Mouse (Mus musculus) limb, embryonic 13.5 days (tissue): ENCODE results near the gene Arhgef10l. TPM values are rescaled to one million over a fixed set of nuclear protein-coding genes. Genes with fewer than 3 reads are reported as not detected.

Experiments
- ATAC-seq: fragments of 200-750 bp; cut with Nextera tagmentation; 2 replicates; pipeline ENCODE4 v1.8.0; 2017; ENCODE audit warnings: low read depth, moderate number of reproducible peaks, moderate TSS enrichment; ENCODE audit not compliant: low FRiP score
- H3K27ac ChIP-seq: fragments of 300-500 bp; sonication (generic); 2 replicates; pipeline ENCODE4 v1.5.1; 2015; ENCODE audit warnings: inconsistent platforms, mild to moderate bottlenecking, moderate library complexity
- H3K27me3 ChIP-seq: fragments of 300-500 bp; sonication (generic); 2 replicates; pipeline ENCODE4 v1.6.1; 2015; ENCODE audit warnings: mild to moderate bottlenecking, inconsistent platforms
- H3K36me3 ChIP-seq: fragments of 300-500 bp; sonication (generic); 2 replicates; pipeline ENCODE4 v1.6.1; 2015; ENCODE audit warnings: inconsistent platforms, mild to moderate bottlenecking, moderate library complexity
- H3K4me1 ChIP-seq: fragments of 300-500 bp; sonication (generic); 2 replicates; pipeline ENCODE4 v1.6.1; 2015; ENCODE audit warnings: inconsistent platforms
- H3K4me2 ChIP-seq: fragments of 300-500 bp; sonication (generic); replicated peaks from 2 replicates; pipeline ENCODE4 v1.6.1; 2015; ENCODE audit warnings: inconsistent platforms, mild to moderate bottlenecking, moderate library complexity
- H3K4me3 ChIP-seq: fragments of 300-500 bp; sonication (generic); 2 replicates; pipeline ENCODE4 v1.5.1; 2015; ENCODE audit warnings: moderate library complexity, mild to moderate bottlenecking, inconsistent platforms
- H3K9ac ChIP-seq: fragments of 300-500 bp; sonication (generic); 2 replicates; pipeline ENCODE4 v1.6.1; 2015; ENCODE audit warnings: mild to moderate bottlenecking, inconsistent platforms
- H3K9me3 ChIP-seq: fragments of 300-500 bp; sonication (generic); 2 replicates; pipeline ENCODE4 v1.6.1; 2016; ENCODE audit warnings: inconsistent platforms
- WGBS: fragments of 180-500 bp; shearing (Covaris S2); methylation state at CpG from one replicate; pipeline ENCODE4 v1.1.7; 2015; 5-methylcytosine and 5-hydroxymethylcytosine counted together
- polyA plus RNA-seq: library from polyadenylated mRNA; unstranded; fragments of >200 nt; fragmentation: Nextera tagmentation; extraction: Ambion mirVana; gene quantifications from 2 replicates; pipeline ENCODE4 v1.2.1, GENCODE M21; 2015

Gene Arhgef10l
- polyA plus RNA-seq, 1 experiment from 2014 or later, result 14.9 TPM

DNA sequence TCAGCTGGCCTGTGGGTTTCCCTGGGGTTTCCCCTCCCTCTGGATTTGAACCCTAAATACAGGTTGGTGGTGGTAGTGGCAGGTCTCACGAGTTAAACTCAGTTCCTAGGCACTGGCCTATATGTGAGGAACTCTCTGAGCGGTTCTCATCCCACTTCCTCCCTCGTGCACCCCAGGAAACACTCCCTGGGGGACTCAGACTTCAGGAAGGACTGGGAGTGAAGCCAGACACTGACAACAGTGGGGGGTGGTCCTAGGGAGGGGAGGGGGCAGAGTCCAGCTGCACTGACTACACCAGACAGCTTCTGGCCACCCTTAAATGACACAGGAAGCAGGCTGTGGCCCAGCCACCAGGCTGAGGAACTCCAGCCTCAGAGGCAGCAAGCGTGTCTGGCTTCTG, 43.0 kb downstream of the Arhgef10l start:
- H3K4me3 ChIP-seq, result no peak overlapping the region
- WGBS, result 24% methylated on average over 4 of the region's 4 CpGs
- H3K4me1 ChIP-seq, result peaks cover 34% of the 10 kb centered on the region
- no peaks in the 10 kb centered on the region for H3K27me3 ChIP-seq
- no peaks in the 10 kb centered on the region for H3K9me3 ChIP-seq
- H3K27ac ChIP-seq, result peak overlapping the region; percentile 52; the same call in 1 of the 2 replicates
- ATAC-seq, result no peak
- H3K9ac ChIP-seq, result peak overlapping the region; percentile 48
- H3K4me2 ChIP-seq, result no peak overlapping the region
- peaks cover 15% of the 10 kb centered on the region; the same call in 1 of the 2 replicates for H3K36me3 ChIP-seq

DNA sequence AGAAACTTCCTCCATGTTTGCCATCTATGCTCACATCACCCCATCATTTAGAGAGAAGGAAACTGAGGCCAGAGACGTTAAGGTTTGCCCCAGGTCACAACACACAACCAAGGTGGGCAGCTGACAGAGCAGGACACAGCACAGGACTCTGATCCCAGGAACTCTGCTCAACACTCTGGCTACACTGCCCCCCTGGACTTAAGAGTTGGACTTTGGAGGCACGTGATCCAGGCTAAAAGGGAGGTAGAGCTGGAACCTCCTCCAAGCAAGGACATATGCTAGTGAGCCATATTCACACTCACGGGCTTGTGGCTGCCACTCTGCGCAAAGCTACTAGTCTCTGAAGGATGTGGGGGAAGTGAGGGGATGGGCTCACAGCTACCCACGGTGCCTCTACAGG, 45.3 kb downstream of the Arhgef10l start:
- H3K9me3 ChIP-seq, result no peaks in the 10 kb centered on the region
- H3K27ac ChIP-seq, result no peak overlapping the region
- no peak overlapping the region for H3K4me2 ChIP-seq
- H3K4me3 ChIP-seq, result no peak overlapping the region
- H3K9ac ChIP-seq, result no peak overlapping the region
- WGBS, result 71% methylated on average over 5 of the region's 5 CpGs
- H3K27me3 ChIP-seq, result no peaks in the 10 kb centered on the region
- ATAC-seq, result no peak
- H3K4me1 ChIP-seq, result peaks cover 46% of the 10 kb centered on the region
- H3K36me3 ChIP-seq, result peaks cover 11% of the 10 kb centered on the region

DNA sequence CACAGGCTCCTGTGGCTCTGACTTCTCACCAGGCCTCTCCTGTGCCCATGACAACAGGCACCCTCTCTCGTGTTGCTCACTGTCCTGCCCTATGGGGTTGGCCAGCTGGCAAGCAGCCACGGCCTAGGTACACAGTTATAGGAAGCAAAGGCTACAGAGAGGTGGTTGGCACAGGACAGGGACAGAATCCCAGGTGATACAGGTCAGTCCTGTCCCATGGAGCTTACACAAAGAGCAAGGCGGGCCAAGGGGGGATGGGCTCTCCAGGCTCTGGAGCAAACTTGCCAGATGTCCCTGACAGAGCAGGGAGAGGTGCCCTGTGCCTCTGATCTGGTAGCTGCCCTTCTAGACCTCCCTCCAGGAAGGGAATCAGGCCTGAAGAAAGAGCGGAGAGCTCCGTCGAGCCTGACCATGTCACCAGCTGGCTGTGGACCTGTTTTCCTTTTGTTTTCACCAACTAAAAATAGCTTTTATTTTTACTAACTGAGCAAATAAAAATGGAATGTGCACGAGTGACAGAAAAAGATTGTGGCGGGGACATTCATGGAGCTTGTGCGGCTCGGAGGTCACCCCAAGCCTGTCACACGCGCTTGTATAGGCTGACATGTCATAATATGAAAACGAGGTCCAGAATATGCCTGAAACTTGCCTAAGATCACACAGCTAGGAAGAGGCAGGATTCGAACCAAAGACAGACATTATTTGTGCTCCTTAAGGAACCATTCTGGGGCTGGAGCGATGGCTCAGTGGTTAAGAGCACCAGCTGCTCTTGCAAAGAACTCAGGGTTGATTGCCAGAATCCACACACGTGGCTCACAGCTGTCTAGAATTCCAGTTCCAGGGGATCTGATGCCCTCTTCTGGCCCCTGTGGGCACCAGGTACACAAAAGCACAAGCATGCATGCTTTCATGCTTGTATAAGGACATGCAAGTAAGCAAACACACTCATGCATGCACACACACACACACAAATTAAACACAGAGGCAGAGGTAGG, 48.1 kb downstream of the Arhgef10l start:
- no peak overlapping the region for H3K4me3 ChIP-seq
- ATAC-seq, result peak; percentile 33; the same call in 1 of the 2 replicates
- peak overlapping the region; percentile 22; the same call in 1 of the 2 replicates for H3K27ac ChIP-seq

DNA sequence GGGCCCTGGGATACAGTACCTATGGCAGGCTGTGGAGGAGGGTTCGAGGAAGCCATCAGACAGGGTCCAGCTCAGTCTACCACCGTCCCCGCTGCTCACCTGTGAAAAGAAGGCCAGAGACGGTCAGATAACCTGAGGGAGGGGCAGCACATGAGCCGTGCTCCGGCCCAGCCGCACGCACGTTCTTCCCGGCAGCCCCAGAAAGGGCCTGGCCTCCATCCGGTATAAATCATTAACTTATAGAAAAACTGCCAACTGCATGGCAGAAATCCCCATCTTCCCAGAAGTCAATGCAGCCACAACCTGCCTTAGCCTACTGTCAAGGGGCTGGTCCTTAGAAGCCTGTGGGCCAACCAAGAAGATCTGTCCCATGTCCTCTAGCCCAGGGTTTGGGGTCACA, 48.9 kb downstream of the Arhgef10l start:
- ATAC-seq, result no peak
- WGBS, result 89% methylated on average over 11 of the region's 11 CpGs
- Histone ChIP-seq H3K9ac (no peak overlapping the region), H3K27me3 (no peaks in the 10 kb centered on the region), H3K4me2 (no peak overlapping the region), H3K27ac (no peak overlapping the region), H3K4me3 (no peak overlapping the region), H3K36me3 (peaks cover 34% of the 10 kb centered on the region), H3K4me1 (peaks cover 24% of the 10 kb centered on the region), H3K9me3 (no peaks in the 10 kb centered on the region)

More for the DNA sequence above, 48.1 kb downstream of the Arhgef10l start:
- H3K9ac ChIP-seq, result peak overlapping the region; percentile 43; the same call in 1 of the 2 replicates
- H3K27me3 ChIP-seq, result no peaks in the 10 kb centered on the region
- peaks cover 30% of the 10 kb centered on the region for H3K36me3 ChIP-seq
- WGBS, result 63% methylated on average over 16 of the region's 16 CpGs
- H3K4me1 ChIP-seq, result peaks cover 18% of the 10 kb centered on the region
- H3K4me2 ChIP-seq, result no peak overlapping the region
- no peaks in the 10 kb centered on the region for H3K9me3 ChIP-seq

DNA sequence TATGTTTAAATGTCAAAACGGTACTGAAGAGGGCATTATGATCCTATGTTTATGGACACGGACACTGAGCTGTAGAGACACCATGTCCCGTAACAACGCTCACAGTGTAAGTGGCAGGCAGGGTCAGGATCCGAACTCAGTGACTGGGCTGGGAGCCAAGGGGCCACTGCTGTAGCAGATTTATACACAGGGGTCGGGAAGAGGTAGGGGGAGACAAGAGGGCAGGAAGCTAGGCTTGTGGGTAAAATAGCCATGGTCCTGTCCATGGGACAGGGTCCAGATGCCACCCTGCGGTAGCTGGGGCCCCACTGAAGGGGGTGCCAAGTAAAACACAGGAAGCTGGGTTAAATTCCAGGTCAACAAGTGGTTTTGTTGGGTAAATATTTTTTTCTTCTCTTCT, 49.6 kb downstream of the Arhgef10l start:
- no peak overlapping the region for H3K9ac ChIP-seq
- H3K4me2 ChIP-seq, result no peak overlapping the region
- H3K9me3 ChIP-seq, result no peaks in the 10 kb centered on the region
- H3K4me1 ChIP-seq, result peaks cover 31% of the 10 kb centered on the region
- H3K27ac ChIP-seq, result no peak overlapping the region
- H3K36me3 ChIP-seq, result peaks cover 34% of the 10 kb centered on the region
- no peaks in the 10 kb centered on the region for H3K27me3 ChIP-seq
- H3K4me3 ChIP-seq, result no peak overlapping the region
- WGBS, result 77% methylated on average over 7 of the region's 7 CpGs
- no peak for ATAC-seq

DNA sequence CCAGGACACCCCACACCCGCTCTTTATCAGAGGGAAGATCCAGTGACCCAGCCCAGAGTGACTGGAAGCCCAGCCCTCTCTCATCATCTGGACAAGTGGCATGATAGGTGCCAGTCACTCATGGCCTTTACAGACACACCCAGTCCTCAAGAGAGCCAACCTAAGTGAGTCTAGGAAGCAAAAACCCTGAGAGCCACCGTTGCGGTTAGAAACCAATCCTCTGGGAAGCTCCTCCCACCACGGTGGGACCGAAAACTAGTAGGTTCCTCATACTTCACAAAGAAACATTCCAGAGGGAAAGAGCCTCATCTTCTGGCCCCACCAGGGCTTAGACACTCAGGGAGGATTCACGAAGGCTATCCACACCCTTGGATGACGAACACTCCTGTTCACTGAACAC, 50.0 kb downstream of the Arhgef10l start:
- Histone ChIP-seq H3K36me3 (peaks cover 34% of the 10 kb centered on the region), H3K4me1 (peaks cover 35% of the 10 kb centered on the region), H3K4me2 (no peak overlapping the region), H3K27me3 (no peaks in the 10 kb centered on the region), H3K9me3 (no peaks in the 10 kb centered on the region), H3K4me3 (no peak overlapping the region), H3K9ac (no peak overlapping the region), H3K27ac (no peak overlapping the region)
- WGBS, result 79% methylated on average over 7 of the region's 7 CpGs
- ATAC-seq, result no peak

DNA sequence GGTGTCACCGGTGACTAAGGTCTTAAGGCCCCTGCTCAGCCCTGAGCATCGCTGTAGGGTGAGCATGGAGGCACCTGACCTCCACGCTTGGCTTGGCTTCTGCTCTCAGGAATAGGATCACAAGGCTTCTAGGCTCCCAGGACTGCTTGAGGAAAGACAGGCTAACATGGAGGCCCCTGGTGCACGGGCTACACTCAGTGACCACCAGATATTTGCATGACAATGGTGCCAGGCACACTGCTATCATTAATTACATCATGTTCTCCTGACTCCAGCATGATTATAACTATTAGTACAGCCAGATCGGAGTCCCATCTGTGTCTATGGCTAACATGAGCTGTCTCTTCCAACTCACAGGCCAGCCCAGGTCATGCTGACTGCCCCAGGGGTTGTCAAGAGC, 51.3 kb downstream of the Arhgef10l start:
- 93% methylated on average over 5 of the region's 5 CpGs for WGBS
- ATAC-seq, result no peak
- Histone ChIP-seq H3K9ac (no peak overlapping the region), H3K27ac (no peak overlapping the region), H3K27me3 (no peaks in the 10 kb centered on the region), H3K4me2 (no peak overlapping the region), H3K36me3 (peaks cover 43% of the 10 kb centered on the region), H3K4me1 (peaks cover 43% of the 10 kb centered on the region), H3K9me3 (no peaks in the 10 kb centered on the region), H3K4me3 (no peak overlapping the region)

DNA sequence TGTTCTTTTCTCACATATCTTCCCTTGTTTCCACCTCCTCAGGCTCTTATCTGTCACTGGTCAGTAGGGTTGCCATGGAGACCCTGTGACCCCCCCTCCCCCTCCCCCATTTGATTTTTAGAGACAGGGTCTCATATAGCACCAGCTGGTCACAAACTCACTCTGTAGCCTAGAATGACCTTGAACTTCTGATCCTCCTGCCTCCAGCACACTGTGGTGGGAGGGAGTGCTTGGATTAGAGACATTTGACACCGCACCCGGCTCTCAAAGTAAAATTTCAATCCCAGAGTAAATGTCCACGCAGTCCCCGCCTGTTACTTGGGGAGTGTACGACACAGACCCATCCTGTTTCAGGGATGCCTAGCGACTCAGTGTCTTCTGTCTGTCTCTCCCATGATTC, 51.7 kb downstream of the Arhgef10l start:
- H3K9ac ChIP-seq, result no peak overlapping the region

DNA sequence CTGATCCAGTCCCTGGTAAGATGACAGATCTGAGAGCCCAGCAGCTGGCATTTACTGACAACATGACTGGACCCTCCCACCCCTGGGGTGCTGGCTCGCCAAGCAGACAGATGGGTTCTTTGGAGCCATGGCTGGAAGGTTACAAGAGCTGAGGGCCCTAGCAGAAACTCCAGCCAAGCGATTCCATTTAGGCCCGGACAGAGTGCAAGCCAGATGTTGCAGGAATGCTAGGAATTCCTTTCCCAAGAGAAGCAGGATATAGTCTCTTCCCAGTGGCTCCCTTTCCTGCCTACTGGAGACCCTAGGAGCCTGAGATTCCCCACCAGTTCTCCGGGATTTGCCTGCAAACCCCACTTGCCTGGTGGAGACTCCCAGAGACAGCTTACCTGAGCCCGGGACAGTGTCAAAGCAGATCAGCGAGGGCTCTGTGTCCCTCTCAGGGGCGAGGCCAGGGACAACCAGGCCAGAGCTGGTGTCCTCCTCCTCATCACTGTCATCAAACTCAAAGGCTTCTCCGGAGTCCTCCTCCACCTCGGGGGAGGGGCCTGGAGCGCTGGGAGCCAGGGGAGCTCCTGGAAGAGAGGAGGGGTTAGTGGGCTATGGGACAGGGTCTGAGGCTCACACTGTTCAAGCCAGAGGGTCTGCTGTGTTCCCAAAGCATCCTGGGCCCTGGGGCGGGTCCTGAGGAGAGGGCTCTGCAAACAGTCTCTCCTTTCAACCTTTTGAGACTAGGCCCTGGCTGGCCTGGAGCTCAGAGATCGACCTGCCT, 54.8 kb downstream of the Arhgef10l start:
- peak; percentile 46; the same call in 1 of the 2 replicates for ATAC-seq
- no peaks in the 10 kb centered on the region for H3K27me3 ChIP-seq
- WGBS, result 11% methylated on average over 12 of the region's 12 CpGs
- peak overlapping the region; percentile 90 for H3K27ac ChIP-seq
- peaks cover 66% of the 10 kb centered on the region for H3K36me3 ChIP-seq
- no peak overlapping the region for H3K4me3 ChIP-seq
- H3K9ac ChIP-seq, result peak overlapping the region; percentile 31; the same call in 1 of the 2 replicates
- H3K9me3 ChIP-seq, result no peaks in the 10 kb centered on the region
- H3K4me1 ChIP-seq, result peaks cover 26% of the 10 kb centered on the region
- H3K4me2 ChIP-seq, result peak overlapping the region; percentile 31

More for the DNA sequence above, 51.7 kb downstream of the Arhgef10l start:
- no peaks in the 10 kb centered on the region for H3K27me3 ChIP-seq
- no peak overlapping the region for H3K4me3 ChIP-seq
- H3K4me2 ChIP-seq, result no peak overlapping the region
- WGBS, result 82% methylated on average over 6 of the region's 6 CpGs
- H3K9me3 ChIP-seq, result no peaks in the 10 kb centered on the region
- H3K27ac ChIP-seq, result no peak overlapping the region
- no peak for ATAC-seq
- H3K4me1 ChIP-seq, result peaks cover 43% of the 10 kb centered on the region
- H3K36me3 ChIP-seq, result peaks cover 47% of the 10 kb centered on the region

DNA sequence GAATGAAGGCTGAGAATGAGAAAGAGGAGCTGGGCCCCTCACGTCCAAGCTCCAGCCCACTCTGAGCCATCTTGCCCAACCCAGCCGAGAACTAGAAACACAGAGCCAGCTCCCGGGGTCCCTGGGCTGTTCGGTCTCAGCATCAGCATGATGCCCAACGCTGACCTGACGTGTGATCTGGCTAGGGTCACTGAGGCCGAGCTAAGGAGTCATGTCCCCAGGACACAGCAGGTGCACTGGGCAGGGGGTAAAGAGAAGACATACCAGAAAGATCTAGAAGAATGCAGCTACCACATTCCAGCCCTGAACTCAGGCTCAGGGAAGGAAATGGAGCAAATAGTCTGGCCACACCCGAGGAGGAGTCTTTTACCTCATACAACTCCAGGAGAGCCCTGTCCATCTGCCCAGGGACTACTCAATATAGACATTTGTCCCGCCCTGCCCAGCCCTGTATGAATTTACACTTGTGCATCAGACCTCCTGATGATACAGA, 57.5 kb downstream of the Arhgef10l start:
- peaks cover 57% of the 10 kb centered on the region for H3K36me3 ChIP-seq
- no peak overlapping the region for H3K27ac ChIP-seq
- H3K4me2 ChIP-seq, result no peak overlapping the region
- H3K9me3 ChIP-seq, result no peaks in the 10 kb centered on the region
- no peaks in the 10 kb centered on the region for H3K27me3 ChIP-seq
- ATAC-seq, result no peak
- H3K4me1 ChIP-seq, result peaks cover 31% of the 10 kb centered on the region
- no peak overlapping the region for H3K9ac ChIP-seq
- no peak overlapping the region for H3K4me3 ChIP-seq
- 81% methylated on average over 9 of the region's 9 CpGs for WGBS

DNA sequence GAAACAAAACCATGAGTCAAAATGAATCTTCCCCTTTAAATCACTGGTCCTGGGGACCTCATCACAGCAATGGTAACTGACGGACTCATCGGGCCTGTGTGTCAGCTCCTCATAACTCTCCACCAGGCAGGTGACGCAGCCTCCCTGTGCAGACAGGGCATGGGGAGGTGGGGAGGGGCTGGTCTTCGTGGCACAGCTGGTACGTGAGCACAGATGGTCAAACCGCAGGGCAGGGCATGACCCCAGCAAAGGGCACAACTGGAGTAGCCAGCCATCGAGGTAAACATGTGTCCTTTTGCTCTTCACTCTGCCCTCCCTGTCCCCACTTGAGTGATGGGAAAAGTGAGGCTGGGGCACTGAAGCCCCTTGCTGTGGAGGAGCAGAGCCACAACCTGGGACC, 59.0 kb downstream of the Arhgef10l start:
- Histone ChIP-seq H3K9me3 (no peaks in the 10 kb centered on the region), H3K27me3 (no peaks in the 10 kb centered on the region), H3K36me3 (peaks cover 52% of the 10 kb centered on the region), H3K27ac (no peak overlapping the region), H3K9ac (no peak overlapping the region), H3K4me1 (peaks cover 30% of the 10 kb centered on the region), H3K4me3 (no peak overlapping the region), H3K4me2 (no peak overlapping the region)
- no peak for ATAC-seq
- 75% methylated on average over 7 of the region's 7 CpGs for WGBS

DNA sequence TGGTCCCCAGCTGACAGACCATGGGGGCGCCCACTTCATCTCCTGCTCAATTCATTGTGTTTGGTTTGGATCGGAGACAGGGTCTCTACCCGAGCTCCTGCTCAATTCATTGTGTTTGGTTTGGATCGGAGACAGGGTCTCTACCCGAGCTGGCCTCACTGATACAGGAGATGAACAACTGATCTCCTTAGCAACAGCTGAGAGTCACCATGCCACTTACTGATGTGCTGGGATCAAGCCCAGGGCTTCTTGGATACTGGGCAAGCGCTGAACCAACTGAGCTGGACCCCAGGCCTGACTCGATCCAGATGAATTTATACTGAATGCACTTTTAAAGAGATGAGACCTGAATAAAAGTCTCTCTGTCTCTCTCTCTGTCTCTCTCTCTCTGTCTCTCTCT, 59.6 kb downstream of the Arhgef10l start:
- ATAC-seq, result no peak
- Histone ChIP-seq H3K4me1 (peaks cover 24% of the 10 kb centered on the region), H3K4me2 (no peak overlapping the region), H3K27ac (no peak overlapping the region), H3K36me3 (peaks cover 52% of the 10 kb centered on the region), H3K27me3 (no peaks in the 10 kb centered on the region), H3K9ac (no peak overlapping the region), H3K4me3 (no peak overlapping the region), H3K9me3 (no peaks in the 10 kb centered on the region)
- WGBS, result 78% methylated on average over 7 of the region's 7 CpGs
